Mouse (Mus musculus) ES-E14 (cell line): Measurements from ENCODE around the gene Hist1h2bk.

Experiments used
- CHD2 ChIP-seq: IDR thresholded peaks from 2 replicates; pipeline ENCODE4 v1.6.1; 2014; ENCODE audit warnings: mild to moderate bottlenecking, low read depth, low read length, inconsistent platforms
- HCFC1 ChIP-seq: IDR thresholded peaks from 2 replicates; pipeline ENCODE4 v1.6.1; 2012; ENCODE audit warnings: low read length, inconsistent platforms, borderline replicate concordance; ENCODE audit not compliant: insufficient read depth
- ZC3H11A ChIP-seq: IDR thresholded peaks from 2 replicates; pipeline ENCODE4 v1.6.1; 2012; ENCODE audit warnings: low read depth, mild to moderate bottlenecking, inconsistent platforms, low read length, borderline replicate concordance
- ZNF384 ChIP-seq: IDR thresholded peaks from 2 replicates; pipeline ENCODE4 v1.6.1; 2012; ENCODE audit warnings: low read depth, low read length, inconsistent platforms

DNA sequence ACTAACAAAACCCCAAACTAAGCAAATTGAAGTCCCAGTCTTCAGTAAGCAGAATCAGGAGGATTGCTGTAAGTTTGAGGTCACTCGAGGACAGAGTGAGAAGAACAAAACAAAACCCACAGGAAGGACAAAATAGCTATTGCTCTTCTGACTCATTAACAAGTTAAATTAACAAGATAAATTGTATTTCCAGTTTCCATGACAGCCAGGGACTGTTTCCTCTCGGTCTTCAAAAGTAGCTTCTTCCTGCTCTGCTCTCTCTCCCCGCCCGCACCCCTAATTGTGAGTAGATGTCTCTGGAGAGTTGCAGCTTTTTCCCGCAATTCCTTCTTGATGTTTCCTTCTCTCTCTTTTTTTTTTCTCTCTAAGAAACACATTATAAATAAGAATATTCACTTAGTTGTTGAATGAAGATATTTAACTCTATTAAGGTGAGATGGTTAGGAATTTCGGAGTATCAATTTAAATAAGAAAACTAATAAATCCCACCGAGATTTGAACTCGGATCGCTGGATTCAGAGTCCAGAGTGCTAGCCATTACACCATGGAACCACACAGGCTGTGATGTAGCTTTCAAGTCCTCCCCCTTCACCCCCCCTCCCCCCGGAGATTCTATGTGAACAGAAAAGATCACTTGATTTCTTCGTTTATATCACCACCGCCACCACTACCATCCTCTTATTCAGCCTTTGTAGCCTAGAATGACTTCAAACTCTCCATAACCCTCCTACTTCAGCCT, 39.4 kb upstream of the Hist1h2bk start:
- TF ChIP-seq ZC3H11A = no peak
- no peak for TF ChIP-seq HCFC1
- TF ChIP-seq ZNF384 = no peak
- TF ChIP-seq CHD2 = no peak
